Comparison of ENCODE assay signal across 20 mouse cellular contexts in genomic region chr14:54638210-54638609, GRCm38 (mm10). TPM values are rescaled to one million over a fixed set of nuclear protein-coding genes. Genes with fewer than 3 reads are reported as not detected.
A peak's percentile ranks its signal among the peaks of the same experiment; 100 is the strongest.
DNase-seq lines count a peak whose midpoint lies in the region; ATAC-seq and TF ChIP-seq lines count a peak whose summit lies in the region.
"Had no signal": no experiment of that assay in that cellular context is flagged by ENCODE, and none has a peak within 500 bp of the region (broad histone marks: within the 10 kb centered on the region; RNA-seq: fewer than 3 reads in every experiment).

No protein-coding gene starts in this region.

- H3K9me3 ChIP-seq in kidney, postnatal 0 days (replicated peaks; ENCODE audit: low read length) = no peaks in the 10 kb centered on the region
- no peaks in the 10 kb centered on the region for H3K9me3 ChIP-seq in midbrain, embryonic 13.5 days
- no peaks in the 10 kb centered on the region for H3K9me3 ChIP-seq in midbrain, embryonic 11.5 days (ENCODE audit: control insufficient read depth, low read length)
- no peaks in the 10 kb centered on the region for H3K9me3 ChIP-seq in MEL (replicated peaks; ENCODE audit: insufficient read depth, low read length)
- H3K9me3 ChIP-seq: embryonic facial prominence, embryonic 12.5 days; forebrain, embryonic 10.5 days; liver, embryonic 15.5 days had no signal

- no peaks in the 10 kb centered on the region; the same call in 1 of the 2 replicates for H3K79me2 ChIP-seq in MEL (ENCODE audit: control insufficient read depth, insufficient read depth, low read length, poor library complexity)

- no peaks in the 10 kb centered on the region for H3K27me3 ChIP-seq in kidney, postnatal 0 days (ENCODE audit: insufficient read depth, low read length)
- H3K27me3 ChIP-seq in midbrain, embryonic 13.5 days = no peaks in the 10 kb centered on the region
- H3K27me3 ChIP-seq in midbrain, embryonic 11.5 days (ENCODE audit: control insufficient read depth, insufficient read depth, low read length) = no peaks in the 10 kb centered on the region
- no peaks in the 10 kb centered on the region for H3K27me3 ChIP-seq in MEL (ENCODE audit: control insufficient read depth in 1 of 2, insufficient read depth in 2 of 2, low read length in 2 of 2)
- H3K27me3 ChIP-seq: embryonic facial prominence, embryonic 12.5 days had no signal

- H3K36me3 ChIP-seq in kidney, postnatal 0 days (ENCODE audit: insufficient read depth, low read length) = peaks cover 16% of the 10 kb centered on the region
- peaks cover 63% of the 10 kb centered on the region for H3K36me3 ChIP-seq in midbrain, embryonic 13.5 days
- peaks cover 15% of the 10 kb centered on the region for H3K36me3 ChIP-seq in midbrain, embryonic 11.5 days (ENCODE audit: control insufficient read depth, insufficient read depth, low read length)
- H3K36me3 ChIP-seq in MEL (ENCODE audit: control insufficient read depth in 1 of 2, insufficient read depth in 2 of 2, low read length in 2 of 2) = no peaks in the 10 kb centered on the region; a peak in 1 of 4 replicates

- no peak for TF ChIP-seq POLR2A in MEL (IDR thresholded peaks at IDR 0.05; ENCODE audit: control insufficient read depth in 1 of 2, insufficient read depth in 1 of 2, low read depth in 1 of 2, low read length in 2 of 2, poor library complexity in 1 of 2)

- no peak overlapping the region for H3K9ac ChIP-seq in kidney, postnatal 0 days (ENCODE audit: low read depth, low read length)
- H3K9ac ChIP-seq in midbrain, embryonic 13.5 days (replicated peaks) = peak overlapping the region; percentile 23; the same call in 1 of the 2 replicates
- no peak overlapping the region for H3K9ac ChIP-seq in midbrain, embryonic 11.5 days (ENCODE audit: low read length)
- H3K9ac ChIP-seq in MEL (ENCODE audit: control insufficient read depth, low read depth, low read length, poor library complexity, severe bottlenecking) = no peak overlapping the region
- H3K9ac ChIP-seq: embryonic facial prominence, embryonic 12.5 days; liver, embryonic 15.5 days had no signal

- H3K27ac ChIP-seq in kidney, postnatal 0 days = no peak overlapping the region
- no peak overlapping the region for H3K27ac ChIP-seq in midbrain, embryonic 13.5 days
- no peak overlapping the region for H3K27ac ChIP-seq in midbrain, embryonic 11.5 days (ENCODE audit: low read depth, low read length)
- H3K27ac ChIP-seq in MEL (ENCODE audit: control insufficient read depth, low read depth, low read length) = no peak overlapping the region
- H3K27ac ChIP-seq: embryonic facial prominence, embryonic 12.5 days; forebrain, embryonic 10.5 days; liver, embryonic 15.5 days had no signal

- 67% methylated on average over 5 of the region's 5 CpGs for WGBS in kidney, postnatal 0 days
- WGBS in midbrain, embryonic 13.5 days = 82% methylated on average over 5 of the region's 5 CpGs
- 82% methylated on average over 5 of the region's 5 CpGs for WGBS in midbrain, embryonic 11.5 days

- no peak for ATAC-seq in kidney, postnatal 0 days (replicated peaks; ENCODE audit: low FRiP score, low read depth)
- no peak for ATAC-seq in midbrain, embryonic 13.5 days
- ATAC-seq in midbrain, embryonic 11.5 days (ENCODE audit: low FRiP score) = no peak

- peak; percentile 33; the same call in 1 of the 2 replicates for TF ChIP-seq CTCF in kidney, postnatal 0 days (IDR thresholded peaks at IDR 0.05; ENCODE audit: low read depth)
- peak in 2 of 3 experiments; percentile 48 to 50; a peak in 4 of 6 replicates for TF ChIP-seq CTCF in MEL (IDR thresholded peaks at IDR 0.05 in 2 of 3, conservative IDR thresholded peaks at IDR 0.05 in 1 of 3; ENCODE audit: control insufficient read depth in 1 of 3, insufficient read depth in 1 of 3, low read depth in 2 of 3, low read length in 3 of 3, poor library complexity in 1 of 3, severe bottlenecking in 1 of 3)

- peak; percentile 12 for DNase-seq in cerebellum, adult 9-11 months
- DNase-seq in cerebellum, postnatal 25 days = no peak
- no peak for DNase-seq in kidney, postnatal 0 days (ENCODE audit: low spot score)
- no peak for DNase-seq in kidney, adult 11 months
- no peak for DNase-seq in midbrain, embryonic 11.5 days (ENCODE audit: low spot score, missing footprints)
- no peak for DNase-seq in MEL (ENCODE audit: low read depth, low spot score)
- no peak for DNase-seq in adrenal gland, postnatal 4 days (ENCODE audit: low spot score in 2 of 2)
- DNase-seq: adrenal gland, adult 2 months; cerebellum, adult 9-10 months; heart, adult 11 months; kidney, adult 18-20 months; left cerebral cortex, postnatal 4 days; lung, postnatal 4 days had no signal

- no peak overlapping the region for H3K4me2 ChIP-seq in kidney, postnatal 0 days (ENCODE audit: low read length)
- H3K4me2 ChIP-seq in midbrain, embryonic 13.5 days (replicated peaks) = peak overlapping the region; percentile 2; the same call in 1 of the 2 replicates
- H3K4me2 ChIP-seq in midbrain, embryonic 11.5 days = no peak overlapping the region
- H3K4me2 ChIP-seq: embryonic facial prominence, embryonic 12.5 days; liver, embryonic 15.5 days had no signal

- H3K4me1 ChIP-seq in kidney, postnatal 0 days (replicated peaks; ENCODE audit: insufficient read depth, low read length) = no peaks in the 10 kb centered on the region; the same call in 1 of the 2 replicates
- peaks cover 37% of the 10 kb centered on the region for H3K4me1 ChIP-seq in midbrain, embryonic 13.5 days (replicated peaks)
- H3K4me1 ChIP-seq in midbrain, embryonic 11.5 days (ENCODE audit: control insufficient read depth, insufficient read depth, low read length) = peaks cover 9% of the 10 kb centered on the region; the same call in 1 of the 2 replicates
- H3K4me1 ChIP-seq in MEL (ENCODE audit: control insufficient read depth in 1 of 2, insufficient read depth in 2 of 2, low read length in 2 of 2) = peaks cover 4% of the 10 kb centered on the region in 2 experiments; a peak in 2 of 4 replicates

- no peak for TF ChIP-seq EP300 in MEL (IDR thresholded peaks at IDR 0.05; ENCODE audit: low read depth in 1 of 2, low read length in 2 of 2)

- peak; percentile 39 for TF ChIP-seq RAD21 in MEL (IDR thresholded peaks at IDR 0.05; ENCODE audit: low read depth, low read length)

- H3K4me3 ChIP-seq in kidney, postnatal 0 days (replicated peaks; ENCODE audit: low read depth, low read length) = no peak overlapping the region
- no peak overlapping the region for H3K4me3 ChIP-seq in midbrain, embryonic 13.5 days (replicated peaks)
- H3K4me3 ChIP-seq in midbrain, embryonic 11.5 days (ENCODE audit: low read depth, low read length) = no peak overlapping the region
- H3K4me3 ChIP-seq in MEL (ENCODE audit: control insufficient read depth in 1 of 2, insufficient read depth in 1 of 2, low read depth in 2 of 2, low read length in 2 of 2) = no peak overlapping the region
- H3K4me3 ChIP-seq: embryonic facial prominence, embryonic 12.5 days; forebrain, embryonic 10.5 days; liver, embryonic 15.5 days had no signal

TF ChIP-seq in MEL, 35 proteins besides CTCF, POLR2A, EP300 and RAD21 (continues in another document):
- TF ChIP-seq E2F4 (IDR thresholded peaks at IDR 0.05; ENCODE audit: borderline replicate concordance, low read depth, low read length) = no peak
- TF ChIP-seq JUND (IDR thresholded peaks at IDR 0.05; ENCODE audit: low read depth, low read length) = no peak

RNA-seq across cellular contexts. Expression of gene Gm17606, which starts 2.5 kb away (rescaled TPM):
- not detected in 2 replicates for polyA plus RNA-seq in kidney, postnatal 0 days (2015; fragmentation: Nextera tagmentation; extraction: Ambion mirVana)
- not detected in 2 replicates for polyA plus RNA-seq in midbrain, embryonic 13.5 days (2015; fragmentation: Nextera tagmentation; extraction: Ambion mirVana)
- polyA plus RNA-seq in midbrain, embryonic 11.5 days (2014; fragmentation: Nextera tagmentation; extraction: Ambion mirVana) = not detected in 2 replicates
- total RNA-seq in MEL (2012; rRNA removed) = not detected in 2 replicates
- polyA plus RNA-seq in MEL (2012; ENCODE audit: insufficient read depth in 1 of 2, insufficient read length in 2 of 2, low read depth in 1 of 2, low replicate concordance in 2 of 2, missing spikeins in 1 of 2) = under 1 TPM in 1 of 2 experiments, not detected in 1; 0.99 TPM
- total RNA-seq in adrenal gland, postnatal 4 days (2021) = not detected
- total RNA-seq: adrenal gland, adult 2 months; layer of hippocampus, adult 18-20 months; left cerebral cortex, postnatal 4 days; monocyte, adult 5-6 weeks had no signal
- polyA plus RNA-seq: adrenal gland, adult 2 months; forebrain, embryonic 10.5 days; heart, embryonic 16.5 days; liver, embryonic 15.5 days had no signal

RNA-seq across cellular contexts. Expression of gene Cdh24, which starts 3.0 kb away (rescaled TPM):
- polyA plus RNA-seq in kidney, postnatal 0 days (2015; fragmentation: Nextera tagmentation; extraction: Ambion mirVana) = 1.4 and 1.6 TPM in 2 replicates
- 9.5 and 12.3 TPM in 2 replicates for polyA plus RNA-seq in midbrain, embryonic 13.5 days (2015; fragmentation: Nextera tagmentation; extraction: Ambion mirVana)
- 5.8 and 6.9 TPM in 2 replicates for polyA plus RNA-seq in midbrain, embryonic 11.5 days (2014; fragmentation: Nextera tagmentation; extraction: Ambion mirVana)
- total RNA-seq in MEL (2012; rRNA removed) = 0.89 and 0.92 TPM in 2 replicates
- 1 to 10 TPM in 1 of 2 experiments, not detected in 1; 5.8 TPM for polyA plus RNA-seq in MEL (2012; ENCODE audit: insufficient read depth in 1 of 2, insufficient read length in 2 of 2, low read depth in 1 of 2, low replicate concordance in 2 of 2, missing spikeins in 1 of 2)
- 1 to 10 TPM; 4.0 to 5.2 TPM for total RNA-seq in adrenal gland, postnatal 4 days (2021)

RNA-seq across cellular contexts. Expression of gene Psmb11, which starts 17.0 kb away (rescaled TPM):
- 0.13 TPM in 1 of 2 replicates, not detected in the other for polyA plus RNA-seq in kidney, postnatal 0 days (2015; fragmentation: Nextera tagmentation; extraction: Ambion mirVana)
- polyA plus RNA-seq in midbrain, embryonic 13.5 days (2015; fragmentation: Nextera tagmentation; extraction: Ambion mirVana) = 0.15 TPM in 1 of 2 replicates, not detected in the other
- 0.04 TPM in 1 of 2 replicates, not detected in the other for polyA plus RNA-seq in midbrain, embryonic 11.5 days (2014; fragmentation: Nextera tagmentation; extraction: Ambion mirVana)
- total RNA-seq in MEL (2012; rRNA removed) = not detected in 2 replicates
- under 1 TPM in 1 of 2 experiments, not detected in 1; 0.06 TPM for polyA plus RNA-seq in MEL (2012; ENCODE audit: insufficient read depth in 1 of 2, insufficient read length in 2 of 2, low read depth in 1 of 2, low replicate concordance in 2 of 2, missing spikeins in 1 of 2)
- not detected for total RNA-seq in adrenal gland, postnatal 4 days (2021)
- total RNA-seq: adrenal gland, adult 2 months; left cerebral cortex, postnatal 4 days; monocyte, adult 5-6 weeks had no signal
- polyA plus RNA-seq: adrenal gland, adult 2 months; liver, embryonic 15.5 days had no signal

RNA-seq across cellular contexts. Expression of gene Psmb5, which starts 20.4 kb away (rescaled TPM):
- polyA plus RNA-seq in kidney, postnatal 0 days (2015; fragmentation: Nextera tagmentation; extraction: Ambion mirVana) = 370 and 387 TPM in 2 replicates
- polyA plus RNA-seq in midbrain, embryonic 13.5 days (2015; fragmentation: Nextera tagmentation; extraction: Ambion mirVana) = 438 and 468 TPM in 2 replicates
- polyA plus RNA-seq in midbrain, embryonic 11.5 days (2014; fragmentation: Nextera tagmentation; extraction: Ambion mirVana) = 396 and 453 TPM in 2 replicates
- 305 and 327 TPM in 2 replicates for total RNA-seq in MEL (2012; rRNA removed)
- 100 to 1,000 TPM; 318 to 546 TPM for polyA plus RNA-seq in MEL (2012; ENCODE audit: insufficient read depth in 1 of 2, insufficient read length in 2 of 2, low read depth in 1 of 2, low replicate concordance in 2 of 2, missing spikeins in 1 of 2)
- total RNA-seq in adrenal gland, postnatal 4 days (2021) = 100 to 1,000 TPM; 219 to 220 TPM

RNA-seq across cellular contexts. Expression of gene 4931414P19Rik, which starts 32.4 kb away (rescaled TPM):
- polyA plus RNA-seq in kidney, postnatal 0 days (2015; fragmentation: Nextera tagmentation; extraction: Ambion mirVana) = 6.4 TPM in 2 replicates
- polyA plus RNA-seq in midbrain, embryonic 13.5 days (2015; fragmentation: Nextera tagmentation; extraction: Ambion mirVana) = 8.7 and 9.3 TPM in 2 replicates
- 5.9 and 8.5 TPM in 2 replicates for polyA plus RNA-seq in midbrain, embryonic 11.5 days (2014; fragmentation: Nextera tagmentation; extraction: Ambion mirVana)
- total RNA-seq in MEL (2012; rRNA removed) = 1.9 and 2.1 TPM in 2 replicates
- polyA plus RNA-seq in MEL (2012; ENCODE audit: insufficient read depth in 1 of 2, insufficient read length in 2 of 2, low read depth in 1 of 2, low replicate concordance in 2 of 2, missing spikeins in 1 of 2) = 1 to 10 TPM in 1 of 2 experiments, not detected in 1; 4.8 TPM
- total RNA-seq in adrenal gland, postnatal 4 days (2021) = 1 to 10 TPM; 6.4 to 7.8 TPM
